Mouse (Mus musculus) intestine, postnatal 0 days (tissue): ENCODE data around the gene Pkd1l2. TPM values are rescaled to one million over a fixed set of nuclear protein-coding genes. Genes with fewer than 3 reads are reported as not detected.

Experiments used
- ATAC-seq: fragments of 200-750 bp; cut with Nextera tagmentation; 2 replicates; pipeline ENCODE4 v1.8.0; 2017; ENCODE audit warnings: mild to moderate bottlenecking, moderate TSS enrichment, moderate library complexity
- H3K27ac ChIP-seq: fragments of 300-500 bp; sonication (generic); 2 replicates; pipeline ENCODE4 v1.5.1; 2014; ENCODE audit warnings: mild to moderate bottlenecking, low read depth, low read length, moderate library complexity
- H3K27me3 ChIP-seq: fragments of 300-500 bp; sonication (generic); replicated peaks from 2 replicates; pipeline ENCODE4 v1.6.1; 2014; ENCODE audit warnings: low read length, mixed read lengths; ENCODE audit not compliant: control insufficient read depth, insufficient read depth
- H3K36me3 ChIP-seq: fragments of 300-500 bp; sonication (generic); 2 replicates; pipeline ENCODE4 v1.6.1; 2014; ENCODE audit warnings: mild to moderate bottlenecking, moderate library complexity; ENCODE audit not compliant: control insufficient read depth, insufficient read depth
- H3K4me1 ChIP-seq: fragments of 300-500 bp; sonication (generic); replicated peaks from 2 replicates; pipeline ENCODE4 v1.6.1; 2014; ENCODE audit warnings: antibody characterized with exemption, low read length, mixed read lengths; ENCODE audit not compliant: control insufficient read depth, insufficient read depth
- H3K4me2 ChIP-seq: fragments of 300-500 bp; sonication (generic); replicated peaks from 2 replicates; pipeline ENCODE4 v1.6.1; 2014; ENCODE audit warnings: low read depth, mild to moderate bottlenecking, moderate library complexity
- H3K4me3 ChIP-seq: fragments of 300-500 bp; sonication (generic); 2 replicates; pipeline ENCODE4 v1.5.1; 2014; ENCODE audit warnings: low read depth, low read length
- H3K9ac ChIP-seq: fragments of 300-500 bp; sonication (generic); 2 replicates; pipeline ENCODE4 v1.6.1; 2014; ENCODE audit warnings: mild to moderate bottlenecking, low read depth, low read length
- H3K9me3 ChIP-seq: fragments of 300-500 bp; sonication (generic); 2 replicates; pipeline ENCODE4 v1.6.1; 2016; ENCODE audit warnings: mixed run types; ENCODE audit not compliant: control insufficient read depth
- CTCF ChIP-seq: sonication (generic); IDR thresholded peaks from 2 replicates; pipeline ENCODE4 v1.5.1; 2016; ENCODE audit warnings: low read depth, mild to moderate bottlenecking, control low read depth, antibody characterized with exemption, moderate library complexity
- WGBS: fragments of 180-500 bp; shearing (Covaris S2); extraction: QIAGEN DNeasy Blood & Tissue Kit; methylation state at CpG from one replicate; pipeline ENCODE4 v1.1.7; 2014; 5-methylcytosine and 5-hydroxymethylcytosine counted together
- polyA plus RNA-seq: library from polyadenylated mRNA; unstranded; fragments of >200 nt; fragmentation: Nextera tagmentation; extraction: Ambion mirVana; gene quantifications from 2 replicates; pipeline ENCODE4 v1.2.1, GENCODE M21; 2015

The Pkd1l2 gene
- polyA plus RNA-seq, 1 experiment from 2014 or later: 0.33 TPM

GRCm38 (mm10) chr8:117032609-117033008 is 49.6 kb downstream of the Pkd1l2 start:
- Histone ChIP-seq H3K4me1 (no peaks in the 10 kb centered on the region), H3K9me3 (no peaks in the 10 kb centered on the region), H3K4me2 (no peak overlapping the region), H3K36me3 (no peaks in the 10 kb centered on the region), H3K27me3 (no peaks in the 10 kb centered on the region), H3K27ac (no peak overlapping the region), H3K4me3 (no peak overlapping the region), H3K9ac (no peak overlapping the region)
- WGBS: 76% methylated on average over 8 of the region's 8 CpGs
- no peak for ATAC-seq
- TF ChIP-seq CTCF: no peak

- WGBS: 21% methylated on average over 6 of the region's 6 CpGs
- Histone ChIP-seq H3K27me3 (no peaks in the 10 kb centered on the region), H3K4me2 (no peak overlapping the region), H3K9me3 (no peaks in the 10 kb centered on the region), H3K4me3 (no peak overlapping the region), H3K4me1 (no peaks in the 10 kb centered on the region), H3K36me3 (no peaks in the 10 kb centered on the region), H3K27ac (no peak overlapping the region), H3K9ac (no peak overlapping the region)
- ATAC-seq: 0 out of 2 replicates have a peak, but pooled peaks have one; percentile 49
- no peak for TF ChIP-seq CTCF
Observed at GRCm38 (mm10) chr8:117031476-117031875, 50.8 kb downstream of the Pkd1l2 start.

GRCm38 (mm10) chr8:117028686-117029085 is 53.6 kb downstream of the Pkd1l2 start:
- 92% methylated on average over 10 of the region's 10 CpGs for WGBS
- Histone ChIP-seq H3K4me2 (no peak overlapping the region), H3K27me3 (no peaks in the 10 kb centered on the region), H3K36me3 (no peaks in the 10 kb centered on the region), H3K4me1 (no peaks in the 10 kb centered on the region), H3K4me3 (no peak overlapping the region), H3K9ac (no peak overlapping the region), H3K9me3 (no peaks in the 10 kb centered on the region), H3K27ac (no peak overlapping the region)
- no peak for TF ChIP-seq CTCF
- no peak for ATAC-seq

- ATAC-seq: no peak
- no peak for TF ChIP-seq CTCF
- H3K9ac ChIP-seq: no peak overlapping the region
Observed at GRCm38 (mm10) chr8:117027601-117028000, 54.6 kb downstream of the Pkd1l2 start.

GRCm38 (mm10) chr8:117022297-117022993 is 59.8 kb downstream of the Pkd1l2 start:
- Histone ChIP-seq H3K27me3 (no peaks in the 10 kb centered on the region), H3K36me3 (no peaks in the 10 kb centered on the region), H3K4me2 (no peak overlapping the region), H3K27ac (no peak overlapping the region), H3K4me3 (no peak overlapping the region), H3K9me3 (no peaks in the 10 kb centered on the region), H3K4me1 (no peaks in the 10 kb centered on the region), H3K9ac (no peak overlapping the region)
- 59% methylated on average over 1 of the region's 1 CpGs for WGBS
- ATAC-seq: no peak
- TF ChIP-seq CTCF: peak; percentile 27

More at GRCm38 (mm10) chr8:117027601-117028000, 54.6 kb downstream of the Pkd1l2 start:
- H3K4me1 ChIP-seq: no peaks in the 10 kb centered on the region
- H3K4me3 ChIP-seq: no peak overlapping the region
- no peaks in the 10 kb centered on the region for H3K9me3 ChIP-seq
- no peaks in the 10 kb centered on the region for H3K36me3 ChIP-seq
- H3K27me3 ChIP-seq: no peaks in the 10 kb centered on the region
- H3K27ac ChIP-seq: no peak overlapping the region
- 89% methylated on average over 5 of the region's 5 CpGs for WGBS
- H3K4me2 ChIP-seq: no peak overlapping the region

GRCm38 (mm10) chr8:117019323-117020275 is 62.6 kb downstream of the Pkd1l2 start:
- Histone ChIP-seq H3K4me2 (no peak overlapping the region), H3K27me3 (no peaks in the 10 kb centered on the region), H3K36me3 (no peaks in the 10 kb centered on the region), H3K4me3 (no peak overlapping the region), H3K9me3 (no peaks in the 10 kb centered on the region), H3K9ac (no peak overlapping the region), H3K27ac (no peak overlapping the region), H3K4me1 (no peaks in the 10 kb centered on the region)
- no peak for TF ChIP-seq CTCF
- no peak for ATAC-seq
- WGBS: 73% methylated on average over 18 of the region's 18 CpGs
